Mouse (Mus musculus) megakaryocyte, embryonic 14.5 days (primary cell): ENCODE results near the gene Cabp7. TPM values are rescaled to one million over a fixed set of nuclear protein-coding genes. Genes with fewer than 3 reads are reported as not detected.

Source experiments
- H3K27me3 ChIP-seq: replicated peaks from 2 replicates; pipeline ENCODE3; 2012; ENCODE audit warnings: inconsistent platforms
- H3K36me3 ChIP-seq: replicated peaks from 2 replicates; pipeline ENCODE3; 2012; ENCODE audit warnings: low read length, inconsistent platforms, mixed read lengths
- H3K4me1 ChIP-seq: 2 replicates; pipeline ENCODE4 v1.6.1; 2012; ENCODE audit warnings: inconsistent platforms
- H3K4me3 ChIP-seq: replicated peaks from 2 replicates; pipeline ENCODE3; 2012; ENCODE audit warnings: moderate library complexity, mild to moderate bottlenecking, inconsistent platforms
- H3K9me3 ChIP-seq: 2 replicates; pipeline ENCODE4 v1.6.1; 2012; ENCODE audit warnings: inconsistent platforms
- FLI1 ChIP-seq: IDR thresholded peaks from 2 replicates; pipeline ENCODE4 v1.6.1; 2012; ENCODE audit warnings: low read length, inconsistent platforms, mixed read lengths
- GATA1 ChIP-seq: IDR thresholded peaks from 3 replicates; pipeline ENCODE4 v1.6.1; 2012; ENCODE audit warnings: mixed read lengths, low read length, inconsistent platforms, borderline replicate concordance
- polyA plus RNA-seq: library from polyadenylated mRNA; stranded (reverse); fragments of >175 nt; gene quantifications from 2 replicates; pipeline ENCODE4 v1.2.3, GENCODE M21; 2012; ENCODE audit warnings: low replicate concordance; ENCODE audit not compliant: insufficient read depth

Cabp7 gene
- polyA plus RNA-seq, 1 experiment = not detected

GRCm38 (mm10) chr11:4768399-4768798, 21.8 kb upstream of the Cabp7 start:
- H3K4me3 ChIP-seq = no peak overlapping the region
- H3K9me3 ChIP-seq = no peaks in the 10 kb centered on the region
- H3K4me1 ChIP-seq = peaks cover 4% of the 10 kb centered on the region; the same call in 1 of the 2 replicates
- no peak for TF ChIP-seq FLI1
- no peak for TF ChIP-seq GATA1
- H3K27me3 ChIP-seq = peaks cover 7% of the 10 kb centered on the region
- H3K36me3 ChIP-seq = peaks cover 79% of the 10 kb centered on the region

GRCm38 (mm10) chr11:4764476-4764875, 17.9 kb upstream of the Cabp7 start:
- TF ChIP-seq FLI1 (no peak), GATA1 (no peak)
- H3K27me3 ChIP-seq = peaks cover 36% of the 10 kb centered on the region
- peaks cover 41% of the 10 kb centered on the region for H3K36me3 ChIP-seq
- peaks cover 4% of the 10 kb centered on the region; the same call in 1 of the 2 replicates for H3K4me1 ChIP-seq
- H3K4me3 ChIP-seq = no peak overlapping the region
- no peaks in the 10 kb centered on the region for H3K9me3 ChIP-seq

DNA sequence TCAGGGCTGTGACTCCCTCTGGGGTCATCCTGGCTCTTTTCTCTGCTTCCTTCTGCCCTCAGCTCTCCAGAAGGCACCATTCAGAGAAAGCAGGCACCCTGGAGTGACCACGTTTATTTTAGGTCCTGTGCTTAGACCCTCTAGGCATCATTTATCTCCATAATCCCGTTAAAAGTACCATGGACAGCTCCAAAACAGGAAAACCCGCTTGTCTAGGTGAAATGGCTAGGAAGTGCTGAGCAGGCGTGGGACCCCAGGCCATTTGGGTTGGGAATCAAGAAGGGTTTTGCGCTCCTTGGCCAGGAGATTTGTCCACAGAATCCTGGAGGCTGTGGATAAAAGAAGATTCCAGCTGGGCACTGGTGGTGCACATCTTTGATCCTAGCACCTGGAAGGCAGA, 17.1 kb upstream of the Cabp7 start:
- Histone ChIP-seq H3K9me3 (no peaks in the 10 kb centered on the region), H3K4me1 (peaks cover 4% of the 10 kb centered on the region; the same call in 1 of the 2 replicates), H3K27me3 (peaks cover 41% of the 10 kb centered on the region), H3K4me3 (no peak overlapping the region), H3K36me3 (peaks cover 33% of the 10 kb centered on the region)
- TF ChIP-seq GATA1 = no peak

DNA sequence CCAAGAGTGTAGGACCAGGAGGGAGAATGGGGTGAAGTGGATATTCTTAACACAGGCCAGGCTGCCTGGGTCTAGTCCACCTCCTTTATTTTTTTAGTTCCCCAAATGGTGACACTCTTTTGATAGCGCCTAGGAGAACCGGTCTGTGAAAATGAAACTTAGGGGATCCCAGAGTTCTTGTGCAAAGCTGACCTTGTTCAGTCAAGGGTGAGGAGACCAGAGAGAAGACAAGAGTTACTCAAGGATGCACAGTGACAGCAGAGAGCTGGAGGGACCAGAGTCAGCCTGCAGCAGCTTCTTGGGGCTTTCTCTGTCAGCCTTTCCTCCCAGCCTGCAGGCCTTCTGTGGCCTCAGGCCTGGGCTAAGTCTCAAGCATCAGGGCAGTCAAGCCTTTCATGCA, 15.9 kb upstream of the Cabp7 start:
- H3K4me1 ChIP-seq = peaks cover 4% of the 10 kb centered on the region; the same call in 1 of the 2 replicates
- peaks cover 48% of the 10 kb centered on the region for H3K27me3 ChIP-seq
- H3K9me3 ChIP-seq = no peaks in the 10 kb centered on the region
- no peak overlapping the region for H3K4me3 ChIP-seq
- peaks cover 22% of the 10 kb centered on the region for H3K36me3 ChIP-seq
- TF ChIP-seq FLI1 = no peak
- TF ChIP-seq GATA1 = no peak

DNA sequence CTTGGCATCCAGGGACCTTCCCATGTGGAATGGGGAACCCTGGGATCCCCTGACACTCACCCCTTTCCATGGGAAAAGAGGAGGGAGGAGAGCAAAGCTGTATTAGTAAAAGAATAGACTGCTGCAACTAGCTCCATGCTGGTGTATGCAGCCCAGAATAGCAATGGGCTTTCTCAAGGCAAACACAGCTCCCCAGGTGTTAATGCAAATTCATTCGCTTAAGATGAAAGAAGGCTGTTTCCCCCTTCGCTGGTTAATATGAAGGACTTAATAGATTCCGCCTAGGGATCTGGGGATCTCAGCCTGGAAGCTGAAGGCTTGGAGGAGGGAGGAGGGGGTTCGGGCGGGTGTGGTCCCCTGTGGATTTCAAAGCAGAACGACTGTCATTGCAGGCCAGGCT, 15.4 kb upstream of the Cabp7 start:
- H3K4me1 ChIP-seq = peaks cover 6% of the 10 kb centered on the region; the same call in 1 of the 2 replicates
- TF ChIP-seq FLI1 = no peak
- no peak for TF ChIP-seq GATA1
- H3K9me3 ChIP-seq = no peaks in the 10 kb centered on the region
- no peak overlapping the region for H3K4me3 ChIP-seq
- H3K36me3 ChIP-seq = peaks cover 17% of the 10 kb centered on the region
- H3K27me3 ChIP-seq = peaks cover 51% of the 10 kb centered on the region

DNA sequence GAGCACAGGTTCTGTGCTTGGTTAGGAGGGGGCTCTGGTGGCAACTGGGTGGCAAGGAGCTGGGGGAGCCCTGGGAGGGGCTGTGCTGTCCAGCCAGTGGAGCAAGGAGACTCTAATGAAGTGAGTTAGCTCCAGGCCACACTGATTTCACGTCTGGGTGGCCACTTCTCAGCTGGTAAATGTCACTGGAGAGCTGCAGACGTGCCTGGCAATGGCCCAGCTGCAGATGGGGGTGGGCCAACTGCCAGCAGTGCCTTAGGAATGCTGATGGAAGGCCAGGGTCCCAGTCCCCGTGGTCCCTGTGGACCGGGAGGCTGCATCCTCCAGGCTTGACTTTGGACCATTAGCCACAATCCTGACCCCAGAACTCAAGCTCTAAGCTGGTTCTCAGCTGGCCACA, 13.9 kb upstream of the Cabp7 start:
- Histone ChIP-seq H3K9me3 (no peaks in the 10 kb centered on the region), H3K27me3 (peaks cover 63% of the 10 kb centered on the region), H3K4me3 (no peak overlapping the region), H3K4me1 (peaks cover 6% of the 10 kb centered on the region; the same call in 1 of the 2 replicates), H3K36me3 (peaks cover 6% of the 10 kb centered on the region)
- TF ChIP-seq FLI1 = no peak

DNA sequence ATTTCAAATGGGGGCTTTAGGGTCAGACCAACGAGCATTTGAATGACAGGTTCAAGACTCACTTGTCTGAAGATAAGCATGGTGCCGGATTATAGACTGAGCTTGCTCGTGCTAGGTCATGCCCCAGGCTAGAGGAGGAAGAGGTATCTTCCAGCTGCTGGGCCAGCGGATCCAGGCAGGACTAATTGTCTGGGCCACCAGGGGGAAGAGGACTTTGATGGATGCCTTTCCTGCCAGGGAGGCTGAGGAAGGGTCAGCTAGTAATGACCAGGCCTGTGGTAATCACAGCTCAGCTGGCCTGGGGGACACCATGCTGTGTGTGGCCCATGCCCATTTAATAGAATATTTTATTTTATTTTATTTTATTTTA, 11.2 kb upstream of the Cabp7 start:
- H3K36me3 ChIP-seq = no peaks in the 10 kb centered on the region

DNA sequence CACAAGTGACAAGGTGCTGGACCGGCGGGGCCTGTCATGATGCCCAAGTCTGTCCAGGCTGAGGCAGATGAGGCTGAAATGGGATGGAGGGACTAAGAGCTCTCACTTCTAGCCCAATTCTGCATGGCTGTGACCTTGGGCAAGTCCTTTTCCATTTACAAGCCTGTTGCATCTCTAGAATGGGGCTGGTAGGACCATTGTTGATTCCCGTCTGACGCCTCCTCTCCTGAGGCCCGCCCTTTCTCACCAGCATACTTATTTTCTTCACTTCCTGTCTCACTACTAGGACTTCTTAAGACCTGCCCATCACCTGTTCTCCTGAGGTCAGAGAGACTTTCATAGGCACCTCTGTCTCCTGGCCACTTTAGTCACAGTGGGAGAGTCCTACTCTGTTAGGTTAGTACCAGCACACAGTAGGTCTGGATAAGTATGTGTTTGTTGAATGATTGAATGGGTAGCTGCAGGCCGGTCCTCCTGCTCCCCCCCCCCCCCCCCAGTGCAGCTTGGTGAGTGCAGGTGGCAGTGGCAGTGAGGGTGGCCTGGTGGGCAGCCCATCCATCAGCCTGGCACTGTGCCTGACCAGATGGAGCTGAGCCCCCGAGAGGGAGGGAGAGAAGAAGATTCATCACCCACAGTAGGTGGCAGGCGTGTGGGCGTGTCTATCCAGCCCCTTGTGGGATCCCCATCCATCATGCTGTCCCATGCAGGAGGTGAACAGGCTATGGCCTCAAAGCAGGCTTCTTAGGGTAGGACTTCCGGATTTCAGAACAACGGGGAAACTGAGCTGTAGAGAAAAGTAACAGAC, 10.6 kb upstream of the Cabp7 start:
- H3K27me3 ChIP-seq = peaks cover 71% of the 10 kb centered on the region
- H3K9me3 ChIP-seq = peaks cover 16% of the 10 kb centered on the region
- H3K4me3 ChIP-seq = no peak overlapping the region
- TF ChIP-seq FLI1 = no peak
- no peaks in the 10 kb centered on the region for H3K36me3 ChIP-seq
- peaks cover 3% of the 10 kb centered on the region; the same call in 1 of the 2 replicates for H3K4me1 ChIP-seq

More for the DNA sequence above, 11.2 kb upstream of the Cabp7 start:
- H3K9me3 ChIP-seq = peaks cover 16% of the 10 kb centered on the region
- TF ChIP-seq FLI1 (no peak), GATA1 (no peak)
- H3K27me3 ChIP-seq = peaks cover 71% of the 10 kb centered on the region
- no peak overlapping the region for H3K4me3 ChIP-seq
- H3K4me1 ChIP-seq = peaks cover 3% of the 10 kb centered on the region; the same call in 1 of the 2 replicates

GRCm38 (mm10) chr11:4756460-4756859, 9.9 kb upstream of the Cabp7 start:
- Histone ChIP-seq H3K36me3 (no peaks in the 10 kb centered on the region), H3K4me3 (no peak overlapping the region), H3K27me3 (peaks cover 70% of the 10 kb centered on the region), H3K9me3 (peaks cover 16% of the 10 kb centered on the region), H3K4me1 (peaks cover 3% of the 10 kb centered on the region; the same call in 1 of the 2 replicates)
- TF ChIP-seq GATA1 = no peak
- no peak for TF ChIP-seq FLI1

DNA sequence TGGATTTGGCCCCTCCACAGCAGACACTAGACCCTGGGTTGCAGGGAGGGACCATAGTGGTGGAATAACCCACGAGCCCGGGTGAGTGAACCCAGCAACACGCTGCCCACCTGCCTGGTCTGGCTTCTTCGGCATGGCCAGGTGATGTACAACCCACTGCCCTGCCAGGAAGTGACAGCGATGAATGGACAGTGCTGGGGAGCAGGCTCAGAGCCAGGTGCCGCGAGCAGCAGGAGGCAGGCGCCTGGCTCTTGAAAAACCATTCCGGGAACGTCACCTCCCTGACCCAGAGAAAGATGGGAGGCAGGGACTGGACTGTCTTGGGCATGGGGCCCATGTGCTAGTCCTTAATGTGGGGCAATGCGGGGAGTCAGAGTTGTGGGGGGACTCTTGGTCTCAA, 8.3 kb upstream of the Cabp7 start:
- H3K4me1 ChIP-seq = peaks cover 3% of the 10 kb centered on the region; the same call in 1 of the 2 replicates
- peaks cover 74% of the 10 kb centered on the region for H3K27me3 ChIP-seq
- TF ChIP-seq FLI1 (no peak), GATA1 (no peak)

More for the DNA sequence above, 8.3 kb upstream of the Cabp7 start:
- H3K36me3 ChIP-seq = no peaks in the 10 kb centered on the region
- no peak overlapping the region for H3K4me3 ChIP-seq
- H3K9me3 ChIP-seq = peaks cover 16% of the 10 kb centered on the region
